In genomic region chr19:48408221-48408620, GRCm38 (mm10) we compare ENCODE assay signal across 13 mouse cellular contexts.
"Had no signal": no experiment of that assay in that cellular context is flagged by ENCODE, and none has a peak within 500 bp of the region (broad histone marks: within the 10 kb centered on the region; RNA-seq: fewer than 3 reads in every experiment).

No protein-coding gene starts in this region.

- DNase-seq: layer of hippocampus, adult 9-11 months; liver, embryonic 13.5 days; liver, postnatal 0 days; right cerebral cortex, adult 18-20 months; right cerebral cortex, postnatal 25 days; thymus, adult 2 months; thymus, postnatal 25 days had no signal

- H3K36me3 ChIP-seq: hindbrain, embryonic 15.5 days; limb, embryonic 10.5 days; liver, embryonic 13.5 days; midbrain, embryonic 13.5 days; neural tube, embryonic 15.5 days had no signal

- H3K9ac ChIP-seq: hindbrain, embryonic 15.5 days; liver, embryonic 13.5 days; liver, postnatal 0 days; midbrain, embryonic 13.5 days; neural tube, embryonic 15.5 days had no signal

- H3K9me3 ChIP-seq: hindbrain, embryonic 15.5 days; limb, embryonic 10.5 days; liver, embryonic 13.5 days; midbrain, embryonic 13.5 days; neural tube, embryonic 15.5 days had no signal

- H3K27me3 ChIP-seq: hindbrain, embryonic 15.5 days; liver, embryonic 13.5 days; midbrain, embryonic 13.5 days; neural tube, embryonic 15.5 days had no signal

- ATAC-seq: intestine, postnatal 0 days; liver, postnatal 0 days; midbrain, embryonic 13.5 days had no signal

- H3K4me2 ChIP-seq: hindbrain, embryonic 15.5 days; liver, embryonic 13.5 days; midbrain, embryonic 13.5 days; neural tube, embryonic 15.5 days had no signal

- H3K27ac ChIP-seq: hindbrain, embryonic 15.5 days; limb, embryonic 10.5 days; liver, embryonic 13.5 days; midbrain, embryonic 13.5 days; neural tube, embryonic 15.5 days had no signal

- H3K4me3 ChIP-seq: hindbrain, embryonic 15.5 days; limb, embryonic 10.5 days; liver, embryonic 13.5 days; midbrain, embryonic 13.5 days; myocyte; neural tube, embryonic 15.5 days had no signal

- H3K4me1 ChIP-seq: limb, embryonic 10.5 days; liver, embryonic 13.5 days; neural tube, embryonic 15.5 days had no signal
